Mouse (Mus musculus) layer of hippocampus, adult 8-10 months (tissue): ENCODE measurements around the gene Eef2k. TPM values are rescaled to one million over a fixed set of nuclear protein-coding genes. Genes with fewer than 3 reads are reported as not detected.

Experiments used
- DNase-seq, 2 experiments: peaks; one replicate each; pipeline ENCODE4 v3.0.0; 2022; ENCODE audit warnings: low spot score in 2 of 2
- total RNA-seq, 4 experiments: library from RNA; stranded (reverse); gene quantifications; 2 replicates each; pipeline ENCODE4 v1.2.4; 2022

Eef2k gene
- total RNA-seq, 4 experiments from 2014 or later, result 28.4 to 35.9 (median 32.0) TPM

DNA sequence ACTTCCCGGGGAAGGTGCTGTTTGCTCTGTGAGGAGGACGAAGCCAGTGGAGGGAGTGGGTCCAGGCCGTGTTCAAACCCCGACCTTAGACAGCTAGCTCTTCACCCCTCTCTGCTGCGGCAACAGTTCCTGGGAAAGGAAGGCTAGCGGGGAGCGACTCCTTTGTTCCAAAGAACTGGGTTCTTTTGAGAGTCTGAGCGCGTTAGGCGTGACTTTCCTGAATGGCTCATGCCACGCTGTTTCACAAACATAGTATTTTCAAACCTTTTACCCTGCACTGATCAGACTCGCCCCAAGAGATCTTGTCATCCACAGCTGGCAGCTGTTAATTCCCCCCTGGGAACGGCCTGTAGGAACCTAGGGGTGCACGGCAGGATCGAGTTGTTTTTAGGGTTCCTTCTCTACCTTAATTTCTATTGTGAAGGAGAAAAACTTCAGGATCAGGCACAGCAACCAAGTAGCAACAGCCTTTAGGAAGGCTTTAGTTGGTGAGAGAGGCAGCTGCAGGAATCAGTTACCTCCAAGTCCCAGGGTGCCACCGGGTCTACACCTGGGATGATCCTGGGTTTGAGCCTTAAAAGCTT lies 1.3 kb downstream of the Eef2k start:
- DNase-seq, result no peak

GRCm38 (mm10) chr7:120844689-120845088 lies 2.1 kb downstream of the Eef2k start:
- no peak for DNase-seq

- no peak for DNase-seq
Observed at GRCm38 (mm10) chr7:120848831-120849512, 6.3 kb downstream of the Eef2k start.

- DNase-seq, result no peak
Observed at GRCm38 (mm10) chr7:120850165-120850564, 7.5 kb downstream of the Eef2k start.

- no peak for DNase-seq
Observed at GRCm38 (mm10) chr7:120859854-120860253, 17.2 kb downstream of the Eef2k start.

DNA sequence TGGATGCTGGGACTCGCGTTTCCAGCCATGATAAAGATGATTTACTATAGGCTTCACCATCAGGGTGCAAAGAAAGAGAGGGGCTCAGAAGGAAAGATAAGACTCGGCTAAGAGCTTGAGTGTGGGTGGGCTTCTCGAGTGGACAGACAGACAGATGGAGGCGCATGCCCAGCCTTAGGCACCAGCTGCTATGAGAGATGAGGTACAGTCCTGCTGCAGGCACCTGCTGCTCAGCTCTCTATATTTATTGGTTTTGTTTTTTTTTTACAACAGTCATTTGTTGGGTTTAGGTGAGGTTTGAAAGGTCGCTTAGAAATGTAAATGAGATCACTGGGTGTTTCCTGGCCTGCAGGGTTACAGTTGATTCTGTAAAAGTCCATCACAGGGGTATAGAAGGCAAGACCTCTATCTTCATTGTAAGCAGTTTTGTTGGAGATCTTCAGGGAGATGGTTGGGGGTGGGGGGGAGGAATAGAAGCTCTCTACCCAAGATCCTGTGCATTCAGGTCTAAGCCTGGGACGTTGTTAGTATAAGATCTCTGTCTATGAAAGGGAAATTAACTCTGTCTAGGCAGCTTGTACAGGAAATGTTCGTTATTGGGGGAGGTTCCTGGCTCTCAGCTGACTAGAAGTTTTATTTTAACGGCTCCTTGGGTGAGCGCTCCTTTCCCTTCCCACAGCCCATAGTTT lies 18.3 kb downstream of the Eef2k start:
- no peak for DNase-seq

DNA sequence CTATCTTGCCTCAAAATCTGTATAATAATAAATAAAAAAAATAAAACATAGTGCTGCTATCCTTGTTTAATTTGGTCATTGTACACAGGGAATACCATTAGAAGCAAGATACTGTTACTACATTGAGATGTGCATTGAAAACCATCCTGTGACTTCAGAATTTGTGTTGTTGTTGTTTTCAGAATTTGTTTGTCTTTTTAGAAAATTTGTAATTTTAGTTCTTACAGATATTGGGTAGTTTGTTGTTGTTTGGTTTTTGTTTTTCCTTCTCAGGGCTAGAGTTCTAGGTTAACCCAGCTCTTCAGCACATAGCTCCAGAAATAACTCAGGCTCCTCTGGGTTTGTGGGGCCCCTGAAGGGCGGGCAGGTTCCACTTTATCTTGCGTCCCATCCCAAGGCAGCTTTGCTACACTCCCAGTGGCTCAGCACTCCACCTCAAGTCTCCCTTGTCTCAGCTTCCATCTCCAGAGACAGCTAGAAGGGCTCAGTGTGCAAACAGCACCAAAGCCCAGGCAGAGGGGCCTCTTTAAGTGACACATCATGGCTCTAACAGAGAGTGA lies 18.9 kb downstream of the Eef2k start:
- no peak for DNase-seq

DNA sequence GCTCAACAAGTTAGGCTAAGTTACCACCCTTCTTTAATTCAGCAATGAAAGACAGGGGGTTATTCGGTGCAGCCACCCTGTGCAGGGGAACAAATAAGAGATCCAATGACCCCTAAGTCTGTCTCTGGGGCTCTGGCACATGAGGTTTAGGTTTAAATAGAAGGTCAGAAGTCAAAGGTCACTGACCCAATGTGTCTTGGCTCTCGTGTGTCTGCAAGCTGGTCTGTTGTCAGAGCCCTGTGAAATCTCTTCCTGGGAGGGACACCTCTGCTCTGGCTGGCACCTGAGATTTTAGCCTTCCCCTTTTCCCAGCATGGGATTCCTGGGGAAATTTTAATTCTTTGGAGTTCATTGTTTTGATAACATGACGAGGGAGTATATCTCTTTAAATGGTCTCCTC lies 19.6 kb downstream of the Eef2k start:
- DNase-seq, result no peak

GRCm38 (mm10) chr7:120862626-120863025 lies 20.0 kb downstream of the Eef2k start:
- no peak for DNase-seq

DNA sequence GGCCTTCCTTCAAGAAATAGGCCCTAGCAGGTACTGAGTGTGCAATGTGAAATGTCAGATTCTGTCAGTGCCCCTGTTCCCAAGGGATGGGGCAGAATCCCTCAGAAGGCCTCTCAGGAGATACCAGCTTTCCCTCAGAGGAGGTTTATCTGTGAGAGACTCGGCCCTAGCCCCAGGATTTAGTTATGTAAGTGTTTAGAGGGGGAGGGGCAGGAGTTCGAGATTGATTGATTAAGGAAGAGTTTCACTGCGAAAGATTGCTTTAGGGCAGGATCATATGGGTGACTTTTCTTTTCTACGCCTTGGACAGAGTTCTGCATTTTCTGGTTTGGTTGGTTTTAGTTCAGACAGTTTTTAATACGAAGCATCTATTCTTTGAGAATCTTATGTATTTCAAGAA lies 20.8 kb downstream of the Eef2k start:
- no peak for DNase-seq

DNA sequence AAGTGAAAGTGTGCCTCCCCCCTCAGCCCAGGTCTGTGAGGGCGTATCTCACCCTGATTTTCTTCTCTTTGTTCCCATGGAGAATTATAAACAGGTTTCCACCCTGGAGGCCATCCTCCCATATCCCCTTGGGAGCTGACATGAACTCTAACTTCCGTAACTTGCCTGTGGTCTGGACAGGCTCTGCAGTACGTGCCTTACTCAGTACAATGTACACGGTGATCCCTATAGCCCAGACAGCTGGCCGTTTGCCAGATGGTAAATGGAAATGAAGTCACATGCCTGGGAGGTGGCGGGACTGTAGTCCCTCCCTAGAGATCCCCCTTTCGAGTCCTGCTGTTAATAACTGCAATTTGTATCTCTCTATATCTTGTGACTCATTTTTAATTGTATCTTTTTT lies 22.5 kb downstream of the Eef2k start:
- no peak for DNase-seq

DNA sequence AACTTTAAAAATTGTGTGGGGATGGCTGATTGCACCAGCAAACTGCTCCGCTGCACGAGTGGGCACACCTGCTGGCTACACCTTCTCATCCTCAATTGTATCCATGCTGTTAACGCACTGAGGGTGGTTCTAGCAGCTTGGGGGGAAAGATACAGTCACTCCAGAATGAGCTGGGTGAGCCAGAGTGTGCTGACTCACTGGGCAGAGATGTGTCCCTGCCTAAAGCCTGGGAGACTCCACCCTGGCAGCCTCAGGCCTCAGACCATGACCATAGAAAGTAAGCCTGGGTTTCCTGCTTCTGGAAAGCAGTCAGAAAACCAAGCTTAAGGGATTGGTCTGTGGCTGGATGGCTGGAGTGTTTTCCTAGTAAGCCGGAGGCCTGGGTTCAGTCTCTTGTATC lies 23.2 kb downstream of the Eef2k start:
- DNase-seq, result no peak

GRCm38 (mm10) chr7:120866684-120867083 lies 24.1 kb downstream of the Eef2k start:
- no peak for DNase-seq

DNA sequence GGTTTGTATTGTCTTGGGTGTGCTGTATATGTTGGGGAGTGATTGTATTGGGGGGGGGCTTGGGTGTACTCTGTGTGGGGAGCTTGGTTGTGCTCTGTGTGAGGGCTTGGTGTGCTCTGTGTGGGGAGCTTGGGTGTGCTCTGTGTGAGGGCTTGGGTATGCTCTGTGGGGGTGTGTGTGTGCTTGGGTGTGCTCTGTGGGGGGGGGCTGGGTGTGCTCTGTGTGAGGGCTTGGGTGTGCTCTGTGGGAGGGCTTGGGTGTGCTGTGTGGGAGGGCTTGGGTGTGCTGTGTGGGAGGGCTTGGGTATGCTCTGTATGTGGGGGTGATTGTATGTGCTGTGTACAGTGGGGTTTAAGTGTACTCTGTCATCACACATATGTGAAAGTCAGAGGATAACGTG lies 25.1 kb downstream of the Eef2k start:
- no peak for DNase-seq

DNA sequence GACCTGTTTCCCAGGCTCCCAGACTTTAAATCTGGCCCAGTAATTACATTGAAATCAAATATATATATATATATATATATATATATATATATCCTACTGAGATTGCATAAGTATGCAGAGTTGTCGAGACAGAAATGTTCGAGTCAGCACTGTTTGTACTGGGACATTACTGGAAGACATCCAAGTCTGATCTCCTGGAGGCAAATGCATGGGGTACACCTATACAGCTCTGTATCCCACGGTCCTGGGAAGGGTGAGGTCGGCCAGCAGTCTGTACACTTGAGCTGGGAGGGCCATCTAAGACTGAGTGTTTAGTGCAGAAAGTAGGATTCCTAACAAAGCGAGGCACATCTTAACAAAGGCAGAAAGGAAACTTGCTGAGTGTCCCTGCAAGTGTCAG lies 27.3 kb downstream of the Eef2k start:
- DNase-seq, result no peak

GRCm38 (mm10) chr7:120870431-120871008 lies 27.9 kb downstream of the Eef2k start:
- DNase-seq, result no peak

- DNase-seq, result no peak
Observed at GRCm38 (mm10) chr7:120873083-120873482, 30.5 kb downstream of the Eef2k start.

DNA sequence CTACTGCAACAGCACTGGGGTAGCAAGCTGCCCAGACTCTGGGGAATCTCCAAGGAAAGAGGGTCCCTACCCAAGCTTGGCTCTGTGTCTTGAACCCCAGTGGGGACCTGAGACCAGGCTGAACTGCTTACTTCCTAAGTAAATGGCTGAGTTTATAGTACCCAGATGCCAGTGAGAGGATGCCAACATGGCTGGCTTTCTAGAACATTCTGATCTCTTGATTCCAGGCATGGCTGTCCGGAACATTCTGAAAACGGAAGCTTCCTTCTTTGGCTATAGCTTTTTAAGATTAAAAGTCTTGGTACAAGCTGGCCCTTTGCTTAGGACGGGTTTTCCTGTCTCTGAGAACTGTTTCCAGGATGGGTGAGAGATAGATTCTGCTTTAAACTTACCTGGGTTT lies 31.4 kb downstream of the Eef2k start:
- DNase-seq, result no peak

DNA sequence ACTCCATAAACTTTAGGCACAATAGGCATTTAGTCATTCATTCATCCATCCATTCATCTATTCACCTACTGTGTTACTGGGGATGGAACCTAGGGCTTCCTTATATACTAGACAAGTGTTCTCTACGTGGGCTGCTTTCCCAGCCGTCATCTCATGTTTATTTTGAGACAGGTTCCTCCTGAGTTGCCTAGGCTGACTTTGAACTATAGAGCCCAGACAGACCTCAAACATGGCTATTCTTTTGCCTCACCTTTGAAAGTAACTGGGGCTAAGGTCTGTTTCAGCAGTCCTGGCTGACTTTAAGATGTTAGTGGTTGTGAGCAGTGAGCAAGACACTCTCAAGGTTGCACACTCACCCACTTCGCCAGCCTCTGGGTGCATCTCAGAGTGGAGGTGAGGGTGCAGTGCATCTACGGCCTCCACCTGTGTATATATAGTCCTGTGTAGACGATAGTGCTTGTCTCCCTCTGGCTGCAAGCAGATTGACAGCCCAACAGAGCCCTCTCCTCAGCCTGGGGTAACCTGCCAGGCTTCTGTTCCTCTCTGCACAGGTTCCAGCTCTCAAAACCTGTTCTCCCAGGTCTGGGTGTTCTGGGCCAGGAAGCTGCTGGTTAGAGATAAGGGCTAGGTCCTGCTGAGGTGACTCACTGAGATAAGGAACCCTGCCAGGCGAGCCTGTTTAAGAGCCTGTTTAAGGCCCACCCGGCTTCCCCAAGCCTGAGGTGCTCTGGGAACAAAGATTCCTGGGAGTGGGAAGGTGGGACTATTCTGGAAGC lies 32.3 kb downstream of the Eef2k start:
- DNase-seq, result no peak

DNA sequence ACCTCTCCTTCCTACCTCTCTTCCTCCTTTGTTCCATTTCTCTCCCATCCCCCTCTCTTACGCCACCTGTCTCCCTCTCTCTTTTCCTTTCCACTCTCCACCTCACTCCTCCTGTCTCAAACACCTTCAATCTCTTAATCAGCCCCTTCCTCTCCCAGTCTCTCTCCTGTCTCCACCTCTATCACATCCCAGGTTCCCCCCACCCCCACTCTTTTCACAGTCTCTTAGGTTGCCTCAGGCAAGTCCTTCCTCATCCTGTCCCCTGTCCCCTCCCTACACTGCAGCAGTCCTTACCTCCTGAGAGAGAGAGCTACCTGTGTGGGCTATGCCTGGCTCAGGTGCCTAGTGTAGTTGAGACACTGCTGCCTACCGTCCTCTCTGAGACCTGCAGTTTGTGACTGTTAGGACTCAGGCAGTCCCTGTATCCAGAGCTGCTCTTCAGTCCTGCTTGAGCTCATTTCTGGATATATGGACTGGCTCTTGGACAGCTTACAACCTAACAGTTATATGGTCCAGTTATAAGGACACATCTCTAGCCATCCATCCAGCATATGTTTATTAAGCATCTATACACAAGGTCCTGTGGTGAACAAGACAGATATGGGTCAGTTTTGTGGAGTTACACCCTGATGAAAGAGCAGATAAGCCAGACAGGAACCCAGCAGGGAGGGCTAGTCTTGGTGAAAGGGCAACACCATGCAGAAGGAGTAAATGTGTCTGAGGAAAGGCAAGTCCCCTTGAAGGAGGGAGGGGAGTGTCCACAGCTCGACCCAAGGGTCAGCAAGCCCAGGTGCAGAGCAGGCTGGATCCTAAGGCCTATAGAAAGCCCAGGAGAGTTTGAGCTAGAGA lies 33.1 kb downstream of the Eef2k start:
- no peak for DNase-seq
